Mouse (Mus musculus) heart, adult 2 months (tissue): ENCODE measurements around the gene Rem2. TPM values are rescaled to one million over a fixed set of nuclear protein-coding genes. Genes with fewer than 3 reads are reported as not detected.

ENCODE experiments used
- DNase-seq, 2 experiments: peaks; one replicate each; pipeline ENCODE4 v3.0.0; 2021
- H3K27ac ChIP-seq: fragments of 200-600 bp; 2 replicates; pipeline ENCODE4 v1.8.1; 2022
- H3K27me3 ChIP-seq: fragments of 200-500 bp; 2 replicates; pipeline ENCODE4 v1.6.1; 2012; ENCODE audit warnings: mild to moderate bottlenecking, low read length, inconsistent platforms, mixed read lengths; ENCODE audit not compliant: control insufficient read depth, insufficient read depth
- H3K36me3 ChIP-seq: fragments of 200-500 bp; 2 replicates; pipeline ENCODE4 v1.6.1; 2012; ENCODE audit warnings: low read length, inconsistent platforms; ENCODE audit not compliant: control insufficient read depth, insufficient read depth
- H3K4me1 ChIP-seq: fragments of 200-500 bp; 2 replicates; pipeline ENCODE4 v1.6.1; 2011; ENCODE audit warnings: low read length; ENCODE audit not compliant: control insufficient read depth, insufficient read depth
- H3K4me3 ChIP-seq: fragments of 200-600 bp; 2 replicates; pipeline ENCODE4 v1.8.1; 2022
- H3K79me2 ChIP-seq: fragments of 200-500 bp; replicated peaks from 2 replicates; pipeline ENCODE4 v1.6.1; 2012; ENCODE audit warnings: mild to moderate bottlenecking, inconsistent platforms, low read length, moderate library complexity, mixed read lengths; ENCODE audit not compliant: control insufficient read depth, insufficient read depth
- H3K9ac ChIP-seq: fragments of 200-500 bp; 2 replicates; pipeline ENCODE4 v1.6.1; 2012; ENCODE audit warnings: low read depth, mild to moderate bottlenecking, control low read depth, inconsistent platforms, low read length, mixed read lengths
- CTCF ChIP-seq: fragments of 200-600 bp; IDR thresholded peaks from 2 replicates; pipeline ENCODE4 v1.8.1; 2022; ENCODE audit warnings: antibody characterized with exemption, mild to moderate bottlenecking, moderate library complexity
- EP300 ChIP-seq: fragments of 200-500 bp; IDR thresholded peaks from 2 replicates; pipeline ENCODE4 v1.6.1; 2011; ENCODE audit warnings: low read depth, low read length, control low read depth; ENCODE audit not compliant: insufficient read depth
- POLR2A ChIP-seq: fragments of 200-500 bp; IDR thresholded peaks from 2 replicates; pipeline ENCODE4 v1.6.1; 2011; ENCODE audit warnings: mild to moderate bottlenecking, low read depth, low read length, control low read depth; ENCODE audit not compliant: insufficient read depth
- WGBS: fragments of 180-500 bp; shearing (Covaris S2); methylation state at CpG from one replicate; pipeline ENCODE4 v1.1.7; 2018; 5-methylcytosine and 5-hydroxymethylcytosine counted together
- intact Hi-C: fragments of 180-260 bp; cut with DNase I; formaldehyde crosslinking; loops from one replicate; pipeline ENCODE4 v1.15.1; 2025
- polyA plus RNA-seq: library from polyadenylated mRNA; depleted of rRNA; stranded (reverse); fragments of >200 nt; gene quantifications from 2 replicates; pipeline ENCODE4 v1.2.3, GENCODE M21; 2012
- total RNA-seq, 2 experiments: library from RNA; stranded (reverse); gene quantifications; 2 replicates each; pipeline ENCODE4 v1.2.3; 2021

Gene Rem2
- total and polyA plus RNA-seq, 3 experiments: not detected

- Histone ChIP-seq H3K4me3 (no peak overlapping the region), H3K4me1 (no peaks in the 10 kb centered on the region), H3K9ac (no peak overlapping the region), H3K79me2 (no peaks in the 10 kb centered on the region), H3K27me3 (no peaks in the 10 kb centered on the region), H3K27ac (no peak overlapping the region), H3K36me3 (no peaks in the 10 kb centered on the region)
- 62% methylated on average over 2 of the region's 2 CpGs for WGBS
- DNase-seq: no peak
- intact Hi-C loops: no loop called here
- TF ChIP-seq EP300 (no peak), CTCF (no peak), POLR2A (no peak)
Observed at GRCm38 (mm10) chr14:54503092-54503491, 27.2 kb downstream of the Rem2 start.

DNA sequence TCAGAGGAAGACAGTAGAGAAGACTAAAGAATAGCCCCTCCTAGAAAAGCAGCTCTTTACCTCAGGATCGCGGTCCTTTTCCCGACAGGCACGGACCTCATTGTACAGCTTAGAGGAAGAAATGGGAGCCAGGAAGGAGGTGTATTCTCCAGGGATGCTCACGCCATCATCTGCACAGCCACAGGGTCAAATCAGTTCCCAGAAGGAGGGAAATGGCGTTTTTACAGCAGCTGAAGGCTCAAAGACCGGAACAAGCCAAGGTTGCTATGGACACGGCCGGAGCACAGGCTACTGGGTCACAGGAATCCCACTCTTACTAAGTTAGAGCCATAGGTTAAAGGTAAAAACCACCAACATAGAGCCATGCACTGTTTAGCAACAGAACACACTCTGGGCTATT, 33.9 kb downstream of the Rem2 start:
- no peak overlapping the region for H3K4me3 ChIP-seq
- no peak overlapping the region for H3K27ac ChIP-seq
- H3K79me2 ChIP-seq: no peaks in the 10 kb centered on the region
- H3K36me3 ChIP-seq: no peaks in the 10 kb centered on the region
- TF ChIP-seq POLR2A (no peak), EP300 (no peak), CTCF (no peak)
- 84% methylated on average over 9 of the region's 9 CpGs for WGBS
- H3K4me1 ChIP-seq: no peaks in the 10 kb centered on the region
- intact Hi-C loops: no loop called here
- no peaks in the 10 kb centered on the region for H3K27me3 ChIP-seq
- DNase-seq: no peak
- no peak overlapping the region for H3K9ac ChIP-seq

DNA sequence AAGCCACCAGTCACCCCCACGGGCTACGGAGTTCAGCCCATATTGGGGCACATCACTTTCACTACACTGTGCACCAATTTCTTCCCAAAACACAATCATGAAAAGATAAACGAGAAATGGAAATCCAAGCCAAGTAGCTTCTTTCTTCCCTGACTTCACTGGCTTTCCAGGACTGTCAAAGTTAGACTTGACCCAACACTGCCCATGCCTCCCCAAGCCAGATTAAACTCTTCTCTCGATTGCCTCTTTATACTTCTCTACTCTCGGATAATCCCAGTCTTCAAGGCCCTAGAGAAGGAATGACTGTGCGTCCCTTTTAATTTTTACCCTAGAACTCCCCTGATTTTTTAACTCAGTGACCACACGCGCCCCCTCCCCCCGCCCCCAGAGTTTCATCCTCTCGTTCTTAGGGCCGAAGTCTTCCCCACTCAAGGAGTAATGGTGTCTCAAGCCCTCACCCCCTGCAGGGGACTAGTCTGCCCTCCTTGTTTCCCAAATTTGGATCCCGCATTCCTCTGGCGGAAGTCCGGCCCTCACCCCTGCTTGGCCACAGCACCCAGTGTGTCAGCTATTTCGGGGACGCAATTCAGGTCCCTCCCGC, 40.9 kb downstream of the Rem2 start:
- H3K27me3 ChIP-seq: no peaks in the 10 kb centered on the region
- peak overlapping the region; percentile 77 for H3K27ac ChIP-seq
- peak overlapping the region; percentile 61 for H3K9ac ChIP-seq
- no peaks in the 10 kb centered on the region; the same call in 1 of the 2 replicates for H3K36me3 ChIP-seq
- TF ChIP-seq EP300: no peak; the same call in 1 of the 2 replicates
- TF ChIP-seq POLR2A: no peak
- no peak for TF ChIP-seq CTCF
- intact Hi-C loops: loop anchor here (2.0 to 5.0 kb wide), 2 partner anchors 55 to 258 kb away; partner anchors contain the start of gene Lrp10
- no peaks in the 10 kb centered on the region for H3K79me2 ChIP-seq
- 3% methylated on average over 17 of the region's 17 CpGs for WGBS
- DNase-seq: no peak
- H3K4me1 ChIP-seq: peaks cover 5% of the 10 kb centered on the region
- peak overlapping the region; percentile 70 for H3K4me3 ChIP-seq

DNA sequence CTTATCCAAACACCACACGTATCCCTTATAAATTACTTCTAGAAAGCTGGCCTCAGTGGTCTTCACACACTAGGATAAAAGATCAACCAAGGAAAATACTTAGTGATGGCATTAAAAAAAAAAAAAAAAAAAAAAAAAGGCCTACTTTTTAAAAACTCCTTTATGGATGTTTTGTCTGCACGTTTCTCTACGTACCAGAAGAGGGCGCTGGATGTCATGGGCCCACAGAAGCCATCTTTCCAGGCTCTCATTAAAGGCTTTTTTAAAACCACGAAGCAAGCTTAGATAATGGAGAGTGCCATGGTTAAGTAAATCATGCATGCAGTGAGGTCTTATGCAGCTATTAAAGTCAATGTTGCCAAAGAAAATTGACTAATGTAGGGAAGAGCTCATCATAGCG, 47.7 kb downstream of the Rem2 start:
- Histone ChIP-seq H3K4me3 (no peak overlapping the region), H3K9ac (no peak overlapping the region), H3K79me2 (no peaks in the 10 kb centered on the region), H3K4me1 (peaks cover 2% of the 10 kb centered on the region; the same call in 1 of the 2 replicates), H3K27ac (no peak overlapping the region), H3K27me3 (no peaks in the 10 kb centered on the region), H3K36me3 (no peaks in the 10 kb centered on the region)
- TF ChIP-seq CTCF (peak; percentile 42), EP300 (no peak), POLR2A (no peak)
- no peak for DNase-seq
- whole genome bisulfite sequencing: 40% methylated on average over 6 of the region's 6 CpGs
- intact Hi-C loops: no loop called here

DNA sequence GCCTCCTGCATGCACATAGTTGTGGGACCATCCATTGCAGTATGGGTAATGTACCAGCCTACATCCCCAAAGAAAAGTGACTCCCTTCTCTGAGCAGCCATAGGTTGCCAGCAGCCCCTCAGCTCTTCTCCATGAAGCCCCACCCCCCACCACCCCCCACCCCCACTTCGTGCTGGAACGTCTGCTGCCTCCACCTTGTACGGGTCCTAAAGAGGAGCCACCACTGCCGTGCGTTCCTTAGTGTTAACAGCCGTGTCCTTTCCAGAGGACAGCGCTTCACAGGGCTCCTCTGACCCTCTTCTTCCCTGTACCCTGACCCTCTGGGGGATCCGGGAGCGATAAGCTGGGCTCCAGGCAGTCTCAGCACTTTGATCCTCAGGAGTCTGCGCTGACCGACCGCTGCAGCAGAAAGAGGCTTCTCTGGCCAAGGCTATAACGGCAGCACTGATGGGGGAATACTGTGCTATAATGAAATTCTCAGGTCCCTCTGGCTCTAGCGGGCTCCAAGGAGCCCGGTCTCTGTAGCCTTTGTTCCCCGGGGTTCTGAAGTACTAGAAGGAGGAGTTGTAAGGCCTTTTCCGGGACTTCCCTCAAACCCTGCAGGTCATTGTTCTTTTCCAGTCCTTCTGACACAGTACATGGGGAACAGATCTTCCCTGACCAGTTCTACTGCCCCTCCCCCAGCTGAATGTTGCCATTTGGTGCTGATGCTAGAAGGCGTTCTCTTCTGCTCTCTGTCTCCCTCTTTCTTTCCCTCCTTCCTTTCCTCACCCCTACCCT, 51.5 kb downstream of the Rem2 start:
- peak overlapping the region; percentile 31; the same call in 1 of the 2 replicates for H3K4me3 ChIP-seq

DNA sequence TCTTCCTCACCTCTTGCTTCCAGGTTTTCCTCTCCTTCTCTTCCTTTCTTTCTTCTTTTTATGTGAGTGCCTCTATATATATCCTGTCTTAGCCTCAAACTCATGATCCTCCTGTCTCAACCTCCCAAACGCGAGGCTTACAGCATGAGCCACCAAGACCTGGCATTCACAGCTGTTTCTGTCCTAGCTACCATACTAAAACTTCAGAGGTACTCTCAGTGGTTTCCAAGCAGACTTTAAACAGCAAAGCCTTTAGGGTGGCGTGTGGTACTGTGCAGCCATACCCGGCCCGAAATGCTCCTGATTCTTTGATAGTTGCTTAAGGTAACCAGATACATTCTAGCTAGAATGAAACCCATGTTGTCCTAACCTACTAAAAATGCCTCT, 52.1 kb downstream of the Rem2 start:
- Histone ChIP-seq H3K27me3 (no peaks in the 10 kb centered on the region), H3K4me3 (no peak overlapping the region), H3K9ac (no peak overlapping the region), H3K36me3 (no peaks in the 10 kb centered on the region), H3K27ac (no peak overlapping the region), H3K79me2 (no peaks in the 10 kb centered on the region), H3K4me1 (peaks cover 2% of the 10 kb centered on the region; the same call in 1 of the 2 replicates)
- intact Hi-C loops: loop anchor here (5.0 kb wide), 2 partner anchors 49 to 114 kb away; partner anchors contain the start of genes Ajuba, Cdh24 and Gm17606
- TF ChIP-seq CTCF (no peak), POLR2A (no peak), EP300 (no peak)
- DNase-seq: no peak
- WGBS: 20% methylated on average over 5 of the region's 5 CpGs

More for the DNA sequence above, 51.5 kb downstream of the Rem2 start:
- intact Hi-C loops: loop anchor here (5.0 kb wide), 2 partner anchors 50 to 115 kb away; partner anchors contain the start of genes Ajuba, Cdh24 and Gm17606
- no peaks in the 10 kb centered on the region for H3K79me2 ChIP-seq
- peaks cover 2% of the 10 kb centered on the region; the same call in 1 of the 2 replicates for H3K4me1 ChIP-seq
- no peak overlapping the region for H3K27ac ChIP-seq
- TF ChIP-seq EP300 (no peak), CTCF (no peak), POLR2A (no peak)
- peak overlapping the region; percentile 56 for H3K9ac ChIP-seq
- H3K27me3 ChIP-seq: no peaks in the 10 kb centered on the region
- 4% methylated on average over 18 of the region's 18 CpGs for WGBS
- DNase-seq: no peak
- H3K36me3 ChIP-seq: no peaks in the 10 kb centered on the region
